Mouse (Mus musculus) adrenal gland, postnatal 14 days (tissue): ENCODE data around the gene Cd28. TPM values are rescaled to one million over a fixed set of nuclear protein-coding genes. Genes with fewer than 3 reads are reported as not detected.
"Not testable (repeated sequence)": the region's sequence is repeated elsewhere in the genome, so short reads cannot be mapped to it uniquely, and the experiment has no call there.

Experiments
- DNase-seq: peaks from one replicate; pipeline ENCODE4 v3.0.0; 2021; ENCODE audit warnings: mixed read lengths
- total RNA-seq: library from RNA; stranded (reverse); gene quantifications from 2 replicates; pipeline ENCODE4 v1.2.3, GENCODE M21; 2021

The Cd28 gene
- total RNA-seq, 1 experiment from 2014 or later: 0.52 TPM

- DNase-seq: no peak
Observed at GRCm38 (mm10) chr1:60799795-60800345, 83.3 kb downstream of the Cd28 start.

DNA sequence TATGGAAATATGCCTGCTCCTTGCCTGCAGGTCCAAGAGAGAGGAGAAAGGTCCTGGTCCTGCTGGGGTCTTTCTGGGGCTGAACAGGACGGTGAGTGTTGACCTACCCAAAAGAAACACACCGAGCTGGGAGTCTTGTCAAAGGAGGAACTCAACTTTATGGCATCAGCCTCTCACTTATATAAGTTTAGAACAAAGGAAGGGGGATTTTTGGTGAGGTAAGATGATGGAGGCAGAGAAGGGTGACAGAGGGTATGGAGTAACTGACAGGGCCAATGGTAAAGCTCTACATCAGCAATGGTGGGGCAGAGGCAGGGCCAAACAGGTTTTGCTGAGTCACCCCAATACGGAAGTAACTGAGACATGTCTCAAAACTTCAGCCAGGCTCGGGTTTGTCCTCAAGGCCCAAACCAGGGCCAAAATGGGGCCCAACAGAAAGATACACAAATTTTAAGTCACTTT is 84.6 kb downstream of the Cd28 start:
- no peak for DNase-seq

DNA sequence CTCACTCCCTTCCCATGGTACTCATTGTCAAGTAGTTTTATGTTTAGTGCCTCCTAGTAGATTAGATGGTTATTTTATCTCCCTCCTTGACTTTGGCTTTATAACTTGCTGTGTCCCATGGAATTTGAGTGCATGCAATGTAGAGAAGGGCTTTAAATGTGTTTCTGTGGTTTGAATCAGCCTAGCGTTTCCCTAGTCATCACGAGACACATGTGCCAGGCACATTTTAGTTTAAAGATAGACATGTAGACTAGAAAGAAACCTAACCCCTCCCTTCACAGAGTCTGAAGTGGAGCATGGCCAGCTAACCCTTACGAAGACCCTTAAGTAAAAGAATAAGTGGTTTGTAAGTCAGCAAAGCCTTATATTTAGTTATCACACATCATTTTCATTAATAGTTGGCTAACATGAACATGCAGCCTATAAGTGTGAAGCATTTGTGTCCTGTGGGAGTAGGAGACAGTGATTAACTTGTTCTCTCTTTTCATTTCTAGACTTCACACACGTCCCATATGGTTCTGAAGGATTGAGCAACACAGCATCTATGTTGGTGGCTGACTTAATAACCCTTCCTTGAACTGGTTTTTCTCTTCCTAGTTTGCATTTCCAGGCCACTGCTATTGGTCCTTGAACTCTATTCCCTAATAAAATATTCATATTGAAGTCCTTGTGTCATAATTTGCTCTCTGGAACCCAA is 86.7 kb downstream of the Cd28 start:
- no peak for DNase-seq

DNA sequence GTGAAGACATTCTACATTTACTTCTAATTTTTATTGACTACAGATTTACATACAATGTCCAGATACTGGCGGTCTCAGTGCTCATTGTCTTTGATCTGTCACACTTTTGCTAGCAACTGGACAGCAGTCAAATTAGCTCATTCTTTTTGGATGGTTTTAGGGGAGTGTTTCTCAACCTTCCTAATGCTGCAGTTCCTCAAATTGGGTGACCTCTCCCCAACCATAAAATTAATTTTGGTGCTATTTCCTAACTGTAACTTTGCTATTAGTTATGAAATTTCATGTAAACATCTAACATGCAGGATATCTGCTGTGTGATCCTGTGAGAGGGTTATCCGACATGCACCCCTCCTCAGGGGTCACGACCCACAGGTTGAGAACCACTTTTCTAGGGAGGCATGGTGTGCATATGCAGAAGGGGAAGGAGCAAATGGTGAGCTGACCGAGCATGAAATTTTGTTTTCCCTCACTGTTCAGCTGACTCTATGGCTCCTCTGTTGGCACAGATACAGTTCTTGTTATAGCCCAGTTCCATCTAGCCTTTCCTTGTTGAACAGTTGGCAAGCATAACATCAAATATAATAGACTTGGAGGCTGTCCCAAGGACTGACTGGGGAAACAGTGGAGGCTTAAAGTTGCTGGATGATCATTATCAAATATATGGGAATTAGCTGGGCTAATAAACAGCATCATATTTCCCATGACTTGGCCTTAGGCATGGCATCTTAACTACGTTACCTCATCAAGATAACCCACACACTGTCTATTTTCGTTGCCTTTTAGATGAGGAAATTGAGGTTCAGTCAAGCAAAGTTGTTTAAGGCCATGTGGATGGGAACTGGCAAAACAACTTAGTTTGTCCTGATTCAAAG is 87.5 kb downstream of the Cd28 start:
- DNase-seq: no peak

- no peak for DNase-seq
Observed at GRCm38 (mm10) chr1:60805178-60805577, 88.6 kb downstream of the Cd28 start.

DNA sequence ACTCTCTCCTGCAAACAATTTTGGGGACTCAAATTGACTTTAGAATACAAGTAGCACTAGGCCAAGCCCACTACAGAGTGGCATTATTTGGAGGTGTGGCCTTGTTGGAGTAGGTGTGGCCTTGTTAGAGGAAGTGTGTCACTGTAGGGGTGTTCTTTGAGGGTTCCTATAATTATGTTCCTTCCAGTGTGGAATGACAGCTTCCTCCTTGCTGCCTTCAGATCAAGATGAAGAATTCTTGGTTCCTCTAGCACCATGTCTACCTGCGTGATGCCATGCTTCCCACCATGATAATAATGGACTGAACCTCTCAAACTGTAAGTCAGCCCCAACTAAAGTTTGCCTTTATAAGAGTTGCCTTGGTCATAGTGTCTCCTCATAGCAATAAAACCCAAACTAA is 91.1 kb downstream of the Cd28 start:
- no peak for DNase-seq

DNA sequence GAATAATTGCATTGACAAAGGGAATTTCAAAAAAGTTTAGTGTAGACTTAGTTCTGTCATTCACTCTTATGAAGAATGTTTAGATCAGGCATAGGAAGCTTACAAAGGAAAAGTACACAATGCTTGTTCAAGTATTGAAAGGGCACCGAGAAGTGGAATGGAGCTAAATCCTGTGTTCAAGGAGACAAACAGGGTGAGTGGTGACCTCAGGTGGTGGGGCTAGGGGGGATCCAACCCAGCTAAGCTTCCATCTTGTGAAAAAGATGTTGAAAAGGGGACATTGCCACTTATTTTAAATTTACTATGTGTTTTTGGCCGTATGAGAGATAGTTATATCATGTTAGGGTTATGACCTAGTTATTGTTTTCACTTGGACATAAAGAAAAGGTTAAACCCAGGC is 91.9 kb downstream of the Cd28 start:
- DNase-seq: no peak

DNA sequence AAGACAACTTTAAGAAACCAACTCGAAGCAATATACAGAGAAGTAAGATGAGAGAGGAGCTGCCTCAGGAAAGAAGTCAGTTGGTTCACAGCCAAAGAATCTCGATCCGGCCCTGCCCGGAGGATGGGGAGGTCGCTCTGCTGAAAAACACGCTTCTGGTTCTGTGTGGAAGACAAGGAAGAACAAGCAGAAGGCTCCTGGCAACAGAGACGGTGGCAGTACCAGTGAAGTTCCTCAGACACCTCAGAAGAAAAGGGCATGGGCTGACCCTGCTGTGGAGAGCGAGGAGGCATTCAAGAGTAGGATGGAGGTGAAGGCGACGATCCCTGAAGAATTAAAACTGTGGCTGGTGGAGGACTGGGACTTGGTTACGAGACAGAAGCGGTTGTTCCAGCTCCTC is 92.6 kb downstream of the Cd28 start:
- no peak for DNase-seq

DNA sequence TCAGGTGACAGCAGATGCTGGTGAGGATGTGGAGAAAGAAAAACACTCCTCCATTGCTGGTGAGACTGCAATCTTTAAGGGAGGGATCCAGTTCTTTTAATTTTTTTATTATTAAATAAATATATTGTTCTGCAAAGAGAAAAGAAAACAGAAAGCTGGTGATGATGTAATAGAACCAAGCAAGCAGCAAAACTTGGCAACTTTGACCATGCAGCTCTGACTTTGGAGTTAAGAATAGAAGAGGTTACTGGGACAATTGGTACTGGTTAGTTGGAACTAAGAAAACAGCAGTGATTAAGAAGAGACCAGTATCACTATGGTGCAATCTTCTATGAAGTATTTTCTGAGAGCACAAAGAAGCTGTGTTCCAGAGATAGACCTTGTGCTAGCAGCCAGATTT is 94.2 kb downstream of the Cd28 start:
- DNase-seq: no peak

- DNase-seq: no peak
Observed at GRCm38 (mm10) chr1:60811998-60812397, 95.4 kb downstream of the Cd28 start.

- DNase-seq: no peak
Observed at GRCm38 (mm10) chr1:60813411-60813810, 96.8 kb downstream of the Cd28 start.

GRCm38 (mm10) chr1:60815912-60816311 is 99.3 kb downstream of the Cd28 start:
- no peak for DNase-seq

DNA sequence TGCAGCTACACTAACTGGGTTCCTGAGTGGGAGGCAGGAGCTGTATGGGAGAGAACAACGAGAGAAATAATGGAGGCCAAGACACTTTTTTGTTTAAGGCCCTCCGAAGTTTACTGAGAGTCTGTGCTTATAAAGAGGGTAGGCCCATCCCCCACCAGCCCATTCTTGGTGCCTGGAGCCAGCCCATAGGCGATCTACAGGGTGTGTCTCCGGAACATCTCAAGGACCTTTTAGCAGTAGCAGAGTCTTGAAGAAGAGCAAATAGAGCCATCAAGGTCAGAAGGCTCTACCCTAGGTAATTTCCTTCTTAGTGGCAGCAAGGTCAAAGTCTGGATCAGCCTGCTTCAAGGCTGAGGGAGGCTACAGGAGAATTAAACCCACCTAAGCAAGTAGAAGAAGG is 101.9 kb downstream of the Cd28 start:
- not testable (repeated sequence) for DNase-seq

DNA sequence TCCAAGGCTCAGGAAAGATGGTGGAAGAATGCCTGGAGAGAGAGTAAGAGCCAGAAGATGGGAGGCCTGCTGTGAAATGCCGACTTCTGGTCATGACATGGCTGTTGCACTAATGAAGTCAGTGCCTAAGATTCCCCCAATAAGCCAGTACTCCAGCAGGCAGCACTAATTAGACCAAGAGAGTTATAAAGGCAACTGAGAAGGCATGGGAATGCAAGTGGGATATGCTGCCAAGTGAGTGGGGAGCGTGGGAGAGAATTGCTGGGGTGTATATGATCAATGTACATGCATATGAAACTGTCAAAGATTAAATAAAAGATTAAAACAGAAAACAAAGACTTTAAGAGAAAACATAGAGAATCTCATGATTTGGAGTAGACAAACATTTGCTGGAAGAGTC is 103.4 kb downstream of the Cd28 start:
- no peak for DNase-seq

GRCm38 (mm10) chr1:60820981-60821380 is 104.4 kb downstream of the Cd28 start:
- no peak for DNase-seq

DNA sequence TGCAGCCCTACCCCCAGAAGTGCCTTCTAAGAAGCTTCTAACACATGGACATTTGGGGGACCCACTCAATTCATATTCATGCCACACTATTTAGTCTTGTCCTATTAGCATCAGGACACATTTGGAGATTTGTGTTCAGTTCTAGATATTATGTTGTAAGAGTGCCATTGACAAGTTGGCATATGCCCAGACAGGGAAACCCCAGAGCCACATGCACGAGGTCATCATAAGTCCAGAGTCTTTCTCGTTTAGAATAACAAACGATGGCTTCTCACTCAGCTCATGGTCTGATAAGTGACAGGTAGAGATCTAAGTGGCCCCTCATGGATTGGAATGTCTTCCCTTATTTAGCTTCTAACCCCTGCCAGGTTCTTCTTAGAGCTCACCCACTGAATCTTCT is 105.0 kb downstream of the Cd28 start:
- no peak for DNase-seq

Other genes starting within 250 kb of the Cd28 start
- gene Raph1, start 149.7 kb upstream of the Cd28 start, total RNA-seq: 95.8 and 154 TPM in 2 replicates
- gene Ctla4, start 170.2 kb downstream of the Cd28 start, total RNA-seq: 0.52 and 1.1 TPM in 2 replicates